Mouse (Mus musculus) B cell, adult 2 months (primary cell): ENCODE results near the gene Trpm4.

ENCODE experiments used
- DNase-seq, 2 experiments: peaks; one replicate each; pipeline ENCODE4 v3.0.0; 2022

Trpm4 gene

DNA sequence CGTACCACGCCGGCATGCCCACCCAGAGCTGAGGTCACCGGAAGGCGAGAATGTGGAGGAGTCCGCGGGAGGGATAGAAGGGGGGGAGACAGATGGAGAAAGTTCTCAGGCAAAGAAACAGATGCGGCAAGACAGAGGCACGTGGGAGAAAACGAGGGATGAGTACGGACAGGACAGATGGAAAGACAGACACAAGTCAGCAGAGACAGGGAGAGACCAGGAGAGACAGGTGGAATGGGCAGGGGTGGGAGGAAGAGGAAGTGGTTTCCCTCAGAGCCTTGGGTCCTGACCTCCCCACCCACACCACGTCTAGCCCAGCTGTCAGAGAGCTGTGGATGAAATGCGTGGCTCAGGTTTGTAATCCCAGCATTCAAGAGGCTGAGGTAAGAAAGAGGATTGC lies 13.3 kb upstream of the Trpm4 start:
- no peak for DNase-seq

DNA sequence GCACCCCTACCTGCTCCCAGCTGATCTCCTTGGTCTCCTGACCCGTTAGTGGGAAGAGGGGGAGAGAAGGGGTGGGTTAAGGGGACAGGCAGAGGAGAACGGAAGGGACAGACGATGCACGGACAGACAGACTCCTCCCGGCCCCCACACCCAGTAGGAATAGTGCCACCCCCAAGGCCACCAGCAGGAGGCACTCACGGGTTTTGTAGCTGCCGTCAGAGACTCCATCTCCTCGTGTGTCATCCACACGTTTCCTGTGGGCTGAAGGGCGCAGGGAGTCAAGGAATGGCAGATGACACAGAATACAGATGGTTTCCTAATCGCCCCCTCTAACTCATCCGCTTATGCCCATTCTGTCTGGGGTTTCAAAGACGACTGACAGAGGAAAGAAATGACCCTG lies 10.0 kb upstream of the Trpm4 start:
- peak; percentile 44 to 55 for DNase-seq

DNA sequence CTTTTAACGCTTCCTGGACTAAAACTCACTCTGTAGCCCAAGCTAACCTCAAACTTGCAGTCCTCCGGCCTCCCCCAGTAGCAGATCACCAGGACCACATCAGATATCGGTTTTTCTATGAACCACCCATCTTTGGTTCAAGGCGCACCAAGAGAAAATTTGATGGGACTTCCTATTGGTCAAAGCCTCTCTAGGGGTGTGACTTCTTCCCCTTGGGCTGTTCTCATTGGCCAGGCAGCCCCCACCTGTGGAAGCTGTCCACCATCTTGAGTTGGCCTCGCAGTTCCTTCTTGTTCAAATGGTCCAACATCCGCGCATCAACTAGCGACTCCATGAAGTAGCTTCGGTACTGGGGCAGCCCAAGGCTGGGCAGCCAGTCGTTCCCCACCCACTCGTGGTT lies 8.5 kb upstream of the Trpm4 start:
- DNase-seq = no peak

DNA sequence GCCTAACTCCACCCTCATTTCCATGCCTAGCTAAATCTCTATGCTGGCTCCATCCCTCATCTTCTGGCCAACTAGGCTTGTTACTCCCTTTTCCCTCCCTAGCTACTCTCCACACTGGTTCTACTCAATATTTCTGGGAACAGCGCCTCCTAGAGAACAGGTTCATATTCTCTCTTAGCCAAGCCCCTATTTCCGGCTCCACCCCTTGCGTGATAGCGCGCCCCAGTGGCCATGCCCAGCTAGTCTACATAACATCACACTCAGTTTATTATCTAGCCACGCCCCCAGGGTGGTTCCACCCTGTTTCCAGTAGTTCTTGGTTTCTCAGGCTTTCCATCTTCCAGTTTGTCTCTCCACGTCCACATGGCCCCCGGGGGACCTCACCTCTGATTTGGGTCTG lies 7.7 kb upstream of the Trpm4 start:
- peak; percentile 89 to 94 for DNase-seq

DNA sequence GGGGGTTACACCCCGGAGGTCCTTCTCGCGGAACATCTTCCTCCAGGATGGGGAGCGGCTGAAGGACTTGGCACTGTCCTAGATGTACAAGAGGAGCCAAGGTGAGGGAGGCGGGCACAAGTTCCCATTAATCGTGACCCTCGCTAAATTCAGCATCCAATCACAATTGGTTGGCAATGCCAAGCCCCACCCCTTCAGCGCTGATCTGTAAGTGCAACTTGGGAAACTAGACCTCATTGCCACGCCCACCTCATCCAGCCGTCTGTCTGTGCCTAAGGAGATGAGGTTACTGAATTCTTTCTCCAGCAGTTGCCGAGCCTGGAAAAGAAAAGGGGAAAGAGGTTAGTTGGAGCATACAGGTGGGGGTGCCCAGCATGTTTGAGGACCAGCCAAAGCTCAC lies 7.1 kb upstream of the Trpm4 start:
- peak; percentile 26 to 36 for DNase-seq

DNA sequence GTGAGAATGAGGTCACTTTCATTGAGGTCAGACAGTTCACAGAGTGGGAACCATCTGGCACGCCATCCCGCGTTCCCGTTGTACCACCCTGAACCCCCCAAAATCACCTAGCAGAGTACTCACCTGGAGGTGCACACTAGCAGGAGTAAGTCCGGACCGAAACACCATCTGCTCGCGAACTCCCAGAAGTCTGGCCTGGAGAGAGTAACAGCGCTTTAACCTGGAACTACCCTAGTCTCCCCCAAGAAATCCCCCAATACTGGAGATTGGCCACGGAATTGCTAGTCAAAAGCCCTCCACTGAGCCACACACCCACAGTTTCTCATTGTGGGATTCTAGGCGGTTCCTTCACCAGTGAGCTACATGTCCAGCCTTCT lies 6.5 kb upstream of the Trpm4 start:
- no peak for DNase-seq

DNA sequence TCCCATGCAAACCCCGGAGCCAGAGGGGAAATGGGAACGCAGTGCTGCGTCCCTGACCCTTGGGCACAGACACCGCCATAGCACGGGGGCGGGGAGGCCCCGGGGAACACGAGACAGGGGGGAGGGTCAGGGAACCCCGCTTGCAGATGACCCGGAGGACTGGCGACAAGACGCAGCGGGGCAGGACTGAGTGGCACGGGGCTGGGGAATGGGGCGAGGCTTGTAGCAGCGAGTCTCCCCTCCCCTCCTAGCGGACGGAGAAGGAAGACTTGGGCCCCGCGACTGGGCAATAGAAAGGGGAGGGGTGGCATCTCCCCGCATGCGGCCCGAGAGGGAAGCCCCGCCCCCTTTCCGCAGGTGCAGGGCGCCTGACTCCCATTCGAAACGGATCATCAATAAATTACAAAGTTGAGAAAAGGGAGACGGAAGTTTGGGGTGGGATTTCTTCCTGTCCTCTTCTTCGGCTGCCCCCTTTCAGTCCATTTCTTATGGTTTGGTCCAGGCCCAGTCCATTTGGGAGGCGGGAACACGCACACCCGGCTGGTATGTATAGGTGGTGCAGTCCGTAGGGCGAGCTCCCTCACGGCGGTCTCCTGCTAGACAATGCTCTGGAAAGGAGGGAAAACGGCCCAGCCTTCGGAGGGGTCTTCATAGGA lies 6.0 kb upstream of the Trpm4 start:
- DNase-seq = peak; percentile 65 to 66

DNA sequence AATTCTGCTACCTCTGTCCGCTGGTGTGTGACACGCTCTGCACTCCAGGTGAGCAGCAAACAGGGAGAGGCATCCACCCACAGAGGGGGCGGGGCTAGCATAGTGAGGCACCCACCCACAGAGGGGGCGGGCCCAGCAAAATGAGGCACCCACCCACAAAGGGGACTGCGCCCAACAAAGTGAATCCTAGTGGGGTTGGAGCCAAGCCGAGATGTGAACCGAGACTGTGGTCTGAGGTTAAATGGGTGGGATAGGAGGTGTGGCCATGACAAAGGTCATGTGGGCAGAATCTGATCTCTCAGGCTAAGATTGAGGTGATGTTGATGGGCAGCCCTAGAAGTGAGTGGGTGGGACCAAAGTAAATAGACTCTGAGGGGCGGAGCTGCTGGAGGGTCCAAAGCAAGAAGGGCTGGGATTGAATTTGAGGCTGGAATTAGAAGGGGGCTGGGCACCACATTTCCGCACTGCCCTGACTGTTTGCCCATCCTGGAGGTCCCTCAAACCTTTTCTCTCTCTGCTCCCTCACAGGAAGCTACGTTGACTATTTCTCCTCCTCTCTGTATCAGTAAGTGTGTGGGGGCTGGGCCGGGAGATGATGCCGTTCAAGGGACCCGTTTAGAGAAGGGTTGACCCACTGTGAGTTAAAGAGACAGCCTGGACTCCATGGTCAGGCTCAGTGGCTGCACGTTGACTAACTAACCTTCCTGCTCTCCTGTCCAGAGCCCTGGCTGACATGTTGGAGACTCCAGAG lies 4.8 kb upstream of the Trpm4 start:
- peak; percentile 56 for DNase-seq

DNA sequence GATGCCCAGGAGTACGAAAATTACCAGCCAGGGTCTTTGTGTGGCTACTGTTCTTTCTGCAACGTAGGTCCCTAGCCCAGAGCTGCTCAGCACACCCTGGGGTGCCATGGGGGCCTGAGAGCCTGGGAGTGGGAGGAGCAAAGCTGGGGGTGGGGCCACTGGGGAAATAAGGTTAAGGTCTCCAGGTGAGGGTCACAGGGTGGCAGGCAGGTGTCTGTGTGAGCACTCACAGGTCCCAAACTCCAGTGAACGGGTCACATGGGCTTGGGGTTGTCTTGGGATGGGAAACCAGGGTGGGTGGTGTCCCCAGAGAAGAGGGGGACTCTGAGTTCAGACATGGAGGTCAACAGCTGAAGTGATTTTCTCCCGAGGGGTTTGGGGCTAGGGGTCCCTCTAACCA lies 3.9 kb upstream of the Trpm4 start:
- DNase-seq = peak in 1 of 2 experiments; percentile 12

DNA sequence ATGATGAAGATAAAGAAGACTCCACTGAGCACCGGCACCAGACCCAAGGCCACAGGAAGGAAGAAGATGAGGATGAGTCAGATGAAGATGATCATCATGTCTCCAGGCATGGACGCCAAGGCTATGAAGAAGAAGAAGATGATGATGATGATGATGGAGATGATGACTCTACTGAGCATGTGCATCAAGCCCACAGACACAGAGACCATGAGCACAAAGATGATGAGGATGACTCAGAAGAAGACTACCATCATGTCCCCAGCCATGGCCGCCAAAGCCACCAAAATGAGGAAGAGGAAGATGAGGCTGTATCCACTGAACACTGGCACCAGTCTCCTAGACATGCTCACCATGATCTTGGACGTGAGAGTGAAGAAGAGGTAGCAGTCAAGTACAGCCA lies 2.7 kb upstream of the Trpm4 start:
- DNase-seq = no peak

DNA sequence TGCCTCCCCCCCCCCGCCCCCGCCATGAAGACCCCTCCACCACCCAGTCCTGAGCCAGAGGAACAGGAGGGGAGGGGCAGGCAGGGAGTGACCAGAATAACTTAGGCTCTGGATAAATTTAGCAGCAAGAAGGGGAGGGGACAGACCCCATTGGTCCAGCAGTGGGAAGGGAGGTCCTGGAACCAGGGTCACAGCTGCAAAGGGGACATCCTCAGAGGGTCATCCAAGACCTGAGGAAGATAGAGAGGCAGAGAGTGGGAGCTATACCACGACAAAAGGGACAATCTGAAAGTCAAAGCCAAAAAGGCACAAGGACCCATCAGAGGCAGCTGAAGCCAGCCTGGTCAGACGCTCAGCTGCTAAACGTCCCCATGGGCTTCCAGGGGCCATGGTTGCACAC lies 1.5 kb upstream of the Trpm4 start, which contains the start of gene Hrc:
TSS of gene Hrc (plus strand) at position 235 of the 400 bp plus-strand sequence.
- DNase-seq = no peak

DNA sequence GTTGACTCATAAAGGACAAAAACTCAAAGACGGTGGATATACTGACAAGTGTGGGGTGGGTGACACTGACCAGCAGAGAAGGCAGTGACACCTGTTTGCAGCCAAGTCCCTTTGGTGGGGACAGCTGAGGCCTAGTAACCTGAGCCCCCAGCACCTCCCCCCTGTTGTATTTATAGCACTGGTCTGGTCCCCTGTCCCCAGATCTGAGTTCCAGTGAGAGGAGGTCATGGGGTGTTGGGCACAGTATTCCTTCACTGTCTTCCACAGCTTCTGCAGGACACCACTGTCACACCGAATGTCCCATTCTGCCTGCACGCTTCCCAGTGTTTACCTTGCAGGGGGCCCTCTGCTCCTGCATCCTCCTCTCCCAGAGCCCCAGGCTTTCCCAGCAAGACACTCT lies 1.0 kb upstream of the Trpm4 start:
- DNase-seq = no peak

DNA sequence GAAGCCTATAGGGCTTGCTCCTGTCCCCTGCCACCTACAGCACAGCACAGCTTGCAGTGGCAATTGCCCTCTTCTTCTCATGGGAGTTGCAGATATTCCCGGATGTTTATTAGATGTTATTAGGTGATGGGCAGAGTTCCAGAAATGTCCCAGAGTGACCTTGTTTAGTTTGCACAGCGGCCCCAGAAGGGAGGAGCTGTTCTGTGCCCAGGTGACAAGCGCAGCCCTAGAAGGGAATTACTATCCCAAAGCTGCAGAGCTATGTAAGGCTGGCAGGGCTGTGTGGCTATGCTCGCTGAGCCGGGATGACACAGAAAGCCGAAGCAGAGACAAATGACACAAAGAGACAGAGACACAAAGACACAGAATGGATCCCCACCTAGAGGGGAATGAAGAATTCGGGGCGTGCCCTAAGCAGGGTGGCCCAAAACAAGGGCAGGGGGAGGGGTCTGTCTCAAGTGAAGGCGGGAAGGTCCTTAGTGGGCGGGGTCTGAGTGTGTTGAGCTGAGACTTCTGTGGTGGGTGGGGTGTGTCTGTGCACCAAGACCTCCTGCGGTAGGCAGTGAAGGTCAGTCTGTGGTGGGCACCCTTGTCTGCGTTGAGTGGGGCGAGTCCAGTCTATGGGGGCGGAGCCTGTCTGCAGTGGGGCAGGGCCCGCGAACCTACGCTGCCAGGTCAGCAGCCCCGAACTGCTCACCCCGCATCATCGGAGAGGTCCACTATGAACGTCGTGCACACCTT lies 725 bp downstream of the Trpm4 start:
- DNase-seq = peak in 1 of 2 experiments; percentile 45

DNA sequence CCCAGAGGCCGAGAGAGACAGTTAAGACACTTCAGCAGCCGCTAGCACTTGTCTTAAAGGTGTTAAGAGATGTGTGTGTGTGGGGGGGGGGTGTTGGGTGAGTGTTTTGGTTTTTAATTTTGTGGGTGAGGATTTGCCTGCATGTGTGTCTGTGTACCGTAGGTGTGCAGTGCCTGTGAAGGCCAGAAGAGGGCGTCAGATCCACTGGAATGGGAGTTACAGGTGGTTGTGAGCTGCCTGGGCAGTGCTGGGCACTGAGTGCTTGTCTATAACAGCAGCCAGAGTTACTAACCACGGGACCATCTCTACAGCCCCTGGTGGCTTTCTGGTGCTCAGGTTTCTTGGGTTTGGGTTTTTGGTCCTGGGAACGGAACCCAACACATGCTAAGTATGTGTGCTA lies 2.1 kb downstream of the Trpm4 start:
- DNase-seq = no peak

DNA sequence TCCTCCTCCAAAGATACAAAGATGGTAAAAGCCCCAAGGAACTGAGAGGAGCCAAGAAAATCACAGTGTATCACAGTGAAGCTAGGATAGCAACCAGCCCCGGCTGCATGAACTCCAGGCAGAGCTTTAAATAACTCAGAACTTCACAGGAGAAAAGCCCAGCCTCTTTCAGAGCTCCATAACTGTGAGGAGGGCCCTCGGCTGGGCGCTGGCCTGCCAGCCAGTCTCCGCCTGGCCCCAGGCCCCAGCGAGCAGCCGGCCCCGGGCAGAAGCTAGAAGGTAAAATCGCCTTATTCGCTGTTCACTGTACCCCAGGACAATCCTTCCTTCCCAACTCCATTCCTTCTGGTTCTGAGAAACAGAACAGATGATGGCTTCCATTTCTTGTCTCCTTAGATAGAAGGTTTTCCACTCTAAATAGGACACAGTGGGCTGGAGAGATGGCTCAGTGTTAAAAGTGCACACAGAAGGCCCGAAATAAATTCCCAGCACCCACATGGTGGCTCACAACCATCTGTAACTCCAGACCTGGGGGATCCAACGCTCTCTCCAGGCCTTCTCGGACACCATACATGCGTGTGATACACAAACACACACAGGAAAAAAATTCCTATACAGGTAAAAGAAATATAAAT lies 4.6 kb downstream of the Trpm4 start:
- DNase-seq = no peak

DNA sequence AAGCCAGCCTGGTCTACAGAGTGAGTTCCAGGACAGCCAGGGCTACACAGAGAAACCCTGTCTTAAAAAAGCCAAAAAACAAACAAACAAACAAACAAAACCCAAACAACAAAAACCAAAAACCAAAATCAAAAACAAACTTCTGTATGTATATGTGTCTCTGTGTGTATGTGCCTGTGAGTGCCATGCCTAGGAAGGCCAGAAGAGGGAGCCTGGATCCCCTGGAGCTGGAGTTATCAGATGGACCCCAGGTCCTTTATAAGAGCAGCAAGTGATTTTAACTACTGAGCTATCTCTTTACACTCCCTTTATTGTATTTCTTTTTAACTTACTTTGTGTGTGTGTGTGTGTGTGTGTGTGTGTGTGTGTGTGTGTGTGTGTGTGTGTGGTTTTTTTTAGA lies 7.8 kb downstream of the Trpm4 start:
- DNase-seq = no peak

DNA sequence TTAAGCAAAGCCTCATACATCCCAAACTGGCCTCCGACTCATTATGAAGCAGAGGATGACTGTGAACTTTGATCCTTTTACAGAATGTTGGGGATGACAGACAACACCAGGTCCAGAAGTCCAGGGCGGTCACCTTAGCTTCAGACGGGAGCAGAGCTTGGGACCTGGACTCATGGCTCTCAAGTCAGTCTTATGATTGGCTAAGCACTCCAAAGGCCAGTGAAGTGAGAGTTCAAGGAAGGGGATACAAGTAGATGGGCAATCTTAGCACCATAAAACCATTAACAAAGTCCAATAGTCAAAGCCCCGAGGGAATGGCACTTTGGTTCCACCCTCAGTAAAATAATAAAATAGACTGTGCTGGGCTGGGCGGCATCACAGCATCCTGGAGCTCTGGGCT lies 10.5 kb downstream of the Trpm4 start:
- DNase-seq = no peak

DNA sequence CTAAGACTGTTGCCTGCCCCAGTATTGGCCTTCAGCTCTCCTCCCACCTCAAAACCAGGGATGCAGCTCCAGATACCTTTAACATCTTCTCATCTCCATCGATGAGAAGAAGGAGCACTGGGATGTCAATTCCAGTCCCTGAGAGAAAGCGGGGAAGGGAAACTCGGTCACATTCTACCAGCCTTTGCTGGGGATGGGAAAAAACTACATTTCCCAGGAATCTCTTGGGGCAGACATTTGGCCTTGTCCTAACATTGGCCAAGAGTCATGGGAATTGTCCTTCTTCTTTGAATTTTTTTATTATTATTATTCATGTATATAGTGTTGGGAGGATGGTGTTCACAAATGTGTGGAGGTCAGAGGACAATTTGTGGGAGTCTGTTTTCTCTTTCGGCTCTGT lies 11.3 kb downstream of the Trpm4 start:
- DNase-seq = no peak

DNA sequence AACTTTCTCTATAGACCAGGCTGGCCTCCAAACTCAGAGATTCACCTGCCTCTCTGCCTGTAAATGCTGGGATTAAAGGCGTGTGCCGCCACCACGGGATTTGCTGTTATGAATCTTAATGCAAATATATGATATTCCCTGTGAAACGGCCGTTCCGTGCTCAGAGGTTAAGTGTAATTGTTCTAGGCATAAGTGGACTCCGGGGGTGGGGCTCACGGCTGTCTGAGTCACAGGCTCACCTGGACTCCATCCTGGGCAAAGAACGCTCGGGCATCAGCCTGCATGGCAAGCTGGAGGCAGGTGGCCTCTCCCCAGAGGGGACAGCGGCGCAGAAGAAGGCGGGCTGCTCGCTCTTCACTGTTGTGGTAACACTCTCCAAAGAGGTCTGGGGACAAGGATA lies 17.0 kb downstream of the Trpm4 start:
- no peak for DNase-seq

DNA sequence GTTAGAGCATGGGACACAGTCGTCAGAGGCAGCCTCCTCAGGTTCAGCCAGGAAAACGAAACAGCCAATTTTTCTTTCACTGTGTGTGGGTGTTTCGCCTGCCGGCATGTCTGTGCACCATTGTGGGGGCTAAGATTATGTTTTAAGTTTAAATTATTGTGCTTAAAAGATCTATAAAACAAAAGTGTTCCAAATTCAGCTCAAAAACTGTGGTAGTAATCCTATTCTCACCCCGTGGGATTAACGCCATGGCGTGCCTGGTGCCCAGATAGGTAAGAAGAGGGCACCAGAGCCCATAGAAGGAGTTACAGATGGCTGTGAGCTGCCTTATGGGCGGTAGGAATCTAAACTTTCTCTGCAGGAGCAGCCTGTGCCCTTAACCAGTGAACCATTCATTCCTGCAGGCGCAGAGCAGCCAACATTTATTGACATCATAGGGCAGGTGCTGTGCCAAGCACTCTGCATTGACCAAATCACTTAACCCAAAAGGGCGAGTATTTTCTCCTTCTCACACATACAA lies 18.3 kb downstream of the Trpm4 start:
- no peak for DNase-seq

DNA sequence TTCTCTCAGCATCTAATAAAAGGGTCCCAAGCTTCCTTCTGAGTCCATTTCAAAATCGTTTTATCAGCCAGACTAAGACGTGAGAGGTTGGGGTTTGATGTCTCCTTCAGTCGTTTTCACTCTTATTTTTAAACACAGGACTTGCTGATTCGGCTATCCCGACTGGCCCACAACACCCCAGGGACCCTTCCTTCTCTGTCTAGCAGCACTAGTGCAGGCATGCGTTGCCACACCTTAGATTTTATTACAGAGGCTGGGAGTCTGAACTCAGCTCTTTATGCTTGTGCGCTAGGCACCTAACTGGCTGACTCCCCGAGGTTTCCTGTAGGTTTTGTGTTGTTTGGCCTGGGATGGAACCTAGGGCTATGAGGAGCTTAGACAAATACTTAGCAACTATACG lies 20.1 kb downstream of the Trpm4 start:
- DNase-seq = no peak

DNA sequence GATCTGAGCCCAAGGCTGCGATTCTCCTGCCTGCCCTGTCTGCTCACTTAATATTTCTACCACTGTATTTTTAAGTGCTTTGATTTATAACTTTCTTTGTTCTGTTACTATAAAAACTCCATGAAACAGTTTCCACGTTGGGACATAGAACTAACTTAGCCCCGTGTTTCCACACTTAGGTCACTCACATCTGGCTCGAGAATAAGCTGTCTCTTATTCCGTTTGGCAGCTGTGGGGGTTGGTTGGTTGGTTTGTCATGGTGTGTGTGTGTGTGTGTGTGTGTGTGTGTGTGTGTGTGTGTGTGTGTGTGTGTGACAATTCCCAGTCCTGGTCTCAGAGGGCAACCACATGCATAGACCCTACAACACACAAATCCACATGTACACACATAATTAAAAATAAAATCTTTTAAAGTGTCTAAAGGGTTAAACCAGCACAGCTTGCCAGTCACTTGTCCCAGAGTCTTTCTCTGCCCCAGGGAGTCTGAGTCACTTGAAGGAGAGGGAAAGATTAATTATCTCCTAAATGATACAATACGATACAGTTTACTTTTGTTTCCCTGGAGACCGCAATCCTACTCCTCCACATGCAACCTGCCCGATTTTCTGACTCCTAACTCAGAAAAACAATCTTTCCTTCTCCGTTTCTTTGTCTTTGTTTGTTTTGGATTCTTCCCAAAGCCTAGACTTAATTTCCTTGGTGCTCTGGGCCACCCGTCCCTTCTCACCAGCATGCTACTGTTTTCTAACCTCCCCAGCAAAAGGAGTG lies 20.7 kb downstream of the Trpm4 start:
- DNase-seq = no peak

DNA sequence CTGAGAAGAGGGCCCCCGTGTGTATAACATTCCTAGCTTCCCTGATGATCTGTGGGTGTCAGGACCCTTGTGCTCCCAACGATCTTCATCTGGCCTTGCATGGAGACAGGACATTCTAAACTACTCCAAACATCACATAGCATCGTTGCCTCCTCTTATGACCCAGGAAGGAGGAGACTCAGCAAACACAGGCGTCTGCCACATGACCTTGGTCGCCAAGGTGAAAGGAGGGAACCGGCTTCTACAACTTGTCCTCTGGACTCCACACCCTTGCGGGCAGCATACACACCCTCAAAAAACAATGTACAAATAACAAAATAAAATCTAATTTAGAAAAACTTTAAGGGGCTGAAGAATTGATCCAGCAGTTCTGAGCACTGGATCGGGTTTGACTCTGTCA lies 21.6 kb downstream of the Trpm4 start:
- no peak for DNase-seq
